Mouse (Mus musculus) embryonic facial prominence, embryonic 14.5 days (tissue): ENCODE results near the gene Cpd. TPM values are rescaled to one million over a fixed set of nuclear protein-coding genes. Genes with fewer than 3 reads are reported as not detected.

Experiments
- ATAC-seq: fragments of 200-750 bp; cut with Nextera tagmentation; 2 replicates; pipeline ENCODE4 v1.8.0; 2017; ENCODE audit warnings: low read depth, moderate number of reproducible peaks, moderate TSS enrichment
- DNase-seq: peaks from one replicate; pipeline ENCODE4 v3.0.0-alpha.2; 2015; ENCODE audit warnings: low spot score
- H3K27ac ChIP-seq: fragments of 300-500 bp; sonication (generic); replicated peaks from 2 replicates; pipeline ENCODE4 v1.5.1; 2014; ENCODE audit warnings: low read depth, mild to moderate bottlenecking, low read length, moderate library complexity
- H3K27me3 ChIP-seq: fragments of 300-500 bp; sonication (generic); replicated peaks from 2 replicates; pipeline ENCODE4 v1.6.1; 2014; ENCODE audit warnings: low read length; ENCODE audit not compliant: control insufficient read depth, insufficient read depth
- H3K36me3 ChIP-seq: fragments of 300-500 bp; sonication (generic); 2 replicates; pipeline ENCODE4 v1.6.1; 2014; ENCODE audit warnings: low read length, mixed read lengths; ENCODE audit not compliant: control insufficient read depth, insufficient read depth
- H3K4me1 ChIP-seq: fragments of 300-500 bp; sonication (generic); 2 replicates; pipeline ENCODE4 v1.6.1; 2014; ENCODE audit warnings: antibody characterized with exemption, low read length; ENCODE audit not compliant: control insufficient read depth, insufficient read depth
- H3K4me2 ChIP-seq: fragments of 300-500 bp; sonication (generic); 2 replicates; pipeline ENCODE4 v1.6.1; 2014; ENCODE audit warnings: low read depth, mild to moderate bottlenecking, low read length, moderate library complexity, mixed read lengths
- H3K4me3 ChIP-seq: fragments of 300-500 bp; sonication (generic); 2 replicates; pipeline ENCODE4 v1.5.1; 2014; ENCODE audit warnings: low read depth, mild to moderate bottlenecking, low read length
- H3K9ac ChIP-seq: fragments of 300-500 bp; sonication (generic); 2 replicates; pipeline ENCODE4 v1.6.1; 2014; ENCODE audit warnings: low read depth, mild to moderate bottlenecking, low read length, moderate library complexity, mixed read lengths
- H3K9me3 ChIP-seq: fragments of 300-500 bp; sonication (generic); 2 replicates; pipeline ENCODE4 v1.6.1; 2016; ENCODE audit warnings: low read length; ENCODE audit not compliant: control insufficient read depth
- WGBS: fragments of 180-500 bp; shearing (Covaris S2); extraction: QIAGEN DNeasy Blood & Tissue Kit; methylation state at CpG from one replicate; pipeline ENCODE4 v1.1.7; 2014; 5-methylcytosine and 5-hydroxymethylcytosine counted together
- polyA plus RNA-seq: library from polyadenylated mRNA; unstranded; fragments of >200 nt; fragmentation: Nextera tagmentation; extraction: Ambion mirVana; gene quantifications from 2 replicates; pipeline ENCODE4 v1.2.1, GENCODE M21; 2014

The Cpd gene
- 22.7 and 23.2 TPM in 2 replicates for polyA plus RNA-seq

DNA sequence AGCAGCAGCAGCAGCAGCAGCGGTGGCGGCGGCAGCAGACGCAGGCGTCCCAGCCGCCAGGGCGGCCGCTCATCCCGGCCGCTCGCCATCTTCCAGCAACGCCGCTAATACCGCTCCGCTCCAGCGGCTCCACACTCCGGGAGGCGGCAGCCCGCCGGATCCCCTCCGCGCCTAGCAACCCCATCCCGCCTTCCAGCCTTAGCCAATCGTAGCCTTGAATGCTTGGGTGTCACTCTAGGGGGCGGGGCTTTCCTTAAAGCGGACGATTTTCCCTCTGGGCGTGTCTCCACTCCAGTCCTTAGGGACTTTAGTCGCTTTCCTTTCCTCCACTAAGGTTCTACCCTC is at the start of gene Cpd:
Cpd (minus strand) TSS at position 141 of the 345 bp plus-strand sequence.
- H3K27ac ChIP-seq, result peak within 1 kb of the TSS; percentile 80
- H3K4me3 ChIP-seq, result peak within 1 kb of the TSS; percentile 87
- H3K4me1 ChIP-seq, result peaks cover 20% of the 10 kb centered on the region
- H3K27me3 ChIP-seq, result no peaks in the 10 kb centered on the region
- no peaks in the 10 kb centered on the region for H3K9me3 ChIP-seq
- peak; percentile 100 for ATAC-seq
- DNase-seq, result peak; percentile 99
- WGBS, result 0% methylated on average over 13 of the region's 29 CpGs
- H3K36me3 ChIP-seq, result no peaks in the 10 kb centered on the region
- H3K4me2 ChIP-seq, result peak within 1 kb of the TSS; percentile 84
- H3K9ac ChIP-seq, result peak within 1 kb of the TSS; percentile 88

DNA sequence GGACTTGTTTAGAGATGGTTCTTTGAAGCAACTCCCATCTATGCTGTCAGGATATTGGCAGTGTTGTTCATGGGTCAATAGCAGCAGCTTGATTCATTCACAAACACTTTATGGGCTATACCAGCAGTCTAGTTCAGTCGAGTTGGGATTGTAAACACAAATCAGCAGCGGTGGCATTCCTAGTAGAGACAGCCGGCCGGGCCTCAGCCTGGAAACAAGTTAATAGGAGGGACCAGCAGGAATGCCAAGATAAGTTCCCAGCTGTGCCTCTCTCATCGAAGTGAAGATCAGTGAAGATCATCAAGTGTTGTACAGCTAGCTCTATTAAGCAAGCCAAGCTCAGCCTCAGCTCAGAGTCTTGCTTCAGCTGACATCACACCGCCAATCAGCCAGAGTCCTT is 49.5 kb upstream of the Cpd start:
- no peak overlapping the region for H3K4me2 ChIP-seq
- DNase-seq (no peak), ATAC-seq (no peak)
- H3K36me3 ChIP-seq, result no peaks in the 10 kb centered on the region
- H3K27ac ChIP-seq, result no peak overlapping the region
- no peaks in the 10 kb centered on the region for H3K27me3 ChIP-seq
- no peak overlapping the region for H3K9ac ChIP-seq
- H3K4me3 ChIP-seq, result no peak overlapping the region
- WGBS, result 67% methylated on average over 6 of the region's 6 CpGs
- peaks cover 4% of the 10 kb centered on the region; the same call in 1 of the 2 replicates for H3K4me1 ChIP-seq
- H3K9me3 ChIP-seq, result no peaks in the 10 kb centered on the region

DNA sequence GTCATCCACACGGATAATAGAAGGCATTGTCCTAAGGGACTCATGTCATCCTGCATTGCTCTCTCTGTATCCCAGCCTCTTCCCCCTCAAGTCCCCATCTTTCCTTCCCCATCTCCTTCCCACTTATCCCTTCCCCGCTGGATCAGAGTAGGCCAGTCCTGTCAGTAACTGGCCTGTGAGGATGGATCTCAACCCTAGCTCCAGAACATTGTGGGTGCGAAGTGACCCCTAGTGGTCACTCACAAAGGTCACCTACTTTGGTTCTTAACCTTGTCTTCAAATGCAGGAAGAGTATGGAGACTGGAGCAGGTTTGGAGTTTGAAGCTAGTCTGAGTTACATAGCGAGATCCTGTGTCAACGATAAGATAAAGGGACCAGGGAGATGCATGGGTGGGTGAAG is 47.4 kb upstream of the Cpd start:
- DNase-seq, result peak; percentile 76
- Histone ChIP-seq H3K4me3 (no peak overlapping the region), H3K27ac (no peak overlapping the region), H3K9ac (no peak overlapping the region), H3K27me3 (no peaks in the 10 kb centered on the region), H3K4me2 (no peak overlapping the region), H3K36me3 (no peaks in the 10 kb centered on the region), H3K4me1 (peaks cover 4% of the 10 kb centered on the region; the same call in 1 of the 2 replicates), H3K9me3 (no peaks in the 10 kb centered on the region)
- 35% methylated on average over 5 of the region's 5 CpGs for WGBS
- peak; percentile 63; the same call in 1 of the 2 replicates for ATAC-seq

DNA sequence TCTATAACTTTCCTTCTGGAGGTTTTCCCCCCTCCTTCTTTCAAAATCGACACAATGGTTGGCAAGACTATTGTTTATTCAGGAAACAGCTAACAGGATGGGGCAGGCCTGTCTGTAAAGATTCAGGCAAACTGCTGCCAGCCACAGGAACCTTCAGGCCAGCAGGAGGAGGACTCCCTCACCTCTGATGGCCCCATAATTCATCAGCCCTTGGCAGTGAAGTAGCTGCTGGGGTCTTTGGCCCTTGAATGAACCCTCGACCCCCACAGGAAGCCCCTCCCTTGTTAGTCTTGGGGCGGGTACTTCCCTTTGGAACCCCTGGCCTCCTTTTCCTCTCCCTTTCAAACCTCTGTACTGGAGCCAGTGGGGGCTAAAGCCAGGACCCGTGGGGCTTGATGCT is 46.8 kb upstream of the Cpd start:
- ATAC-seq, result 0 out of 2 replicates have a peak, but pooled peaks have one; percentile 30
- H3K27ac ChIP-seq, result no peak overlapping the region
- WGBS, result 27% methylated on average over 4 of the region's 4 CpGs

DNA sequence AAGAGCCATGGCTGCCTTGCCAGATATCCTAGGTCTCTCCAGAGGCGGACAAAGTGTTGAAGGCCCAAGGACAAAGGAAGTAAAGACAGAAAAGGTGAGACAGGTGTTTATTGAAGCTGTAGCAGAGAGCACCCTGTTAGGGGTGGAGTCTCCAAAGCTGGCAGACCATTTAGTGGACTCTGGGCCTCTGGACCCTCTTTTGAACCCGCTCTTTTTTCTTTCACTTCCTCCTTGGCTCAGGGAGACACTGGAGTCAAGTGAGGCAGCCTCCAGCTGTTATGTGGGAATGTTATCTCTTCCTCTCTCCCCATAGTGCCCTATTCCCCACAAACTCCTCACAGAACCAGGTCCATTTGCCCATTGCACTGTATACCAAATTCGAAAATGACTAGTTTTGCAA is 46.2 kb upstream of the Cpd start:
- no peaks in the 10 kb centered on the region for H3K9me3 ChIP-seq
- H3K4me2 ChIP-seq, result no peak overlapping the region
- no peak overlapping the region for H3K27ac ChIP-seq
- peaks cover 4% of the 10 kb centered on the region; the same call in 1 of the 2 replicates for H3K4me1 ChIP-seq
- no peak overlapping the region for H3K9ac ChIP-seq
- no peaks in the 10 kb centered on the region for H3K36me3 ChIP-seq
- 76% methylated on average over 3 of the region's 3 CpGs for WGBS
- H3K4me3 ChIP-seq, result no peak overlapping the region
- ATAC-seq (no peak), DNase-seq (no peak)
- H3K27me3 ChIP-seq, result no peaks in the 10 kb centered on the region

More for the DNA sequence above, 46.8 kb upstream of the Cpd start:
- no peaks in the 10 kb centered on the region for H3K9me3 ChIP-seq
- H3K27me3 ChIP-seq, result no peaks in the 10 kb centered on the region
- H3K9ac ChIP-seq, result no peak overlapping the region
- peaks cover 4% of the 10 kb centered on the region; the same call in 1 of the 2 replicates for H3K4me1 ChIP-seq
- H3K4me2 ChIP-seq, result no peak overlapping the region
- H3K36me3 ChIP-seq, result no peaks in the 10 kb centered on the region
- no peak overlapping the region for H3K4me3 ChIP-seq
- DNase-seq, result peak; percentile 64

DNA sequence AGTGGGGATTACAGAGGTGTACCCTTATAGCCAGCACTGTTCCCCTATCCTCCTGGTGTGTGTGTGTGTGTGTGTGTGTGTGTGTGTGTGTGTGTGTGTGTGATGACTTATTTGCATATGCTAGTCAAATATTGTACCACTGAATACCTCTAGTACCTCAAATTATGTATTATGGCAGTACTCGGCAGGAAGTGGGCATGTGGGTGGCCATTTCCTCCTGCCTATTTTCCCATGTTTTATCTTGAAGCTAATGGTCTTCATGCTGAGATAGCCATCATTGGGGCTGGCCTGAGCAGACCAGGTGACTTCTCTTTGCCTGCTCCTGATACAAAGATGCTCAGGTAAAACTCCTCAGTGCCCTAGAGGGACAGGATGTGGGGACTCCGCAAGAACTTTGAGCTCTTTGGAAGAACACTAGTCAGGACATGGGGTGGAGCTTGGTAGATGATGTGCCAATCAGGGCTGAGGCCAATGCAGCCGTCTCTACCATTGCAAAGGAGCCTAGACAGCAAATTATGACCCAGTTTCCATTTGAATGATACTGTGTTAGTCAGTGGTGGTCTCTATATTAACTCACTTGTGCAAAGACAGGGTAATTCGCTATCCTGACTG is 45.0 kb upstream of the Cpd start:
- Histone ChIP-seq H3K4me3 (no peak overlapping the region), H3K27me3 (no peaks in the 10 kb centered on the region), H3K4me1 (peaks cover 4% of the 10 kb centered on the region; the same call in 1 of the 2 replicates), H3K9me3 (no peaks in the 10 kb centered on the region), H3K9ac (no peak overlapping the region), H3K36me3 (no peaks in the 10 kb centered on the region), H3K4me2 (no peak overlapping the region), H3K27ac (no peak overlapping the region)
- DNase-seq, result no peak
- ATAC-seq, result no peak
- WGBS, result 73% methylated on average over 4 of the region's 4 CpGs

DNA sequence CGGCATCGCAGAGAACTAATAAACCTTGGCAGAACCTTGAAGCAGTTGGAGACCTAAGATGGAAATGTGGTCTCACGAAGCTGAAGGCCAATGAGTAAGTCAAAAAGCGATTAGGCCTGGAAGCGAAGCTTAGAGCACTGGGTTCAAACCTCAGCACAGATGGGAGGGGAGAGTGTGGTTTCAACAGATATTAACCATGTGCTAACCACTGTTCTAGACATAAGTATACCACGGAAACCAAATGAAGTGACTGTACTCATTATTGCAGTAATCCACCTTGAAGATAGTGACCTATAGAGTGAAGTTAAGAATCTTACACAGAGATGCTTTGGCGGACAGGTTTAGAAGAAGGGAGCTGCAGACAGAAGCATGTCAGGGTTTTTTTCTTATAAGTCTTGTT is 44.4 kb upstream of the Cpd start:
- no peak overlapping the region for H3K4me2 ChIP-seq
- no peak overlapping the region for H3K4me3 ChIP-seq
- H3K9ac ChIP-seq, result no peak overlapping the region
- WGBS, result 83% methylated on average over 7 of the region's 7 CpGs
- H3K36me3 ChIP-seq, result no peaks in the 10 kb centered on the region
- H3K27me3 ChIP-seq, result no peaks in the 10 kb centered on the region
- peaks cover 4% of the 10 kb centered on the region; the same call in 1 of the 2 replicates for H3K4me1 ChIP-seq
- ATAC-seq (no peak), DNase-seq (no peak)
- no peak overlapping the region for H3K27ac ChIP-seq
- no peaks in the 10 kb centered on the region for H3K9me3 ChIP-seq

DNA sequence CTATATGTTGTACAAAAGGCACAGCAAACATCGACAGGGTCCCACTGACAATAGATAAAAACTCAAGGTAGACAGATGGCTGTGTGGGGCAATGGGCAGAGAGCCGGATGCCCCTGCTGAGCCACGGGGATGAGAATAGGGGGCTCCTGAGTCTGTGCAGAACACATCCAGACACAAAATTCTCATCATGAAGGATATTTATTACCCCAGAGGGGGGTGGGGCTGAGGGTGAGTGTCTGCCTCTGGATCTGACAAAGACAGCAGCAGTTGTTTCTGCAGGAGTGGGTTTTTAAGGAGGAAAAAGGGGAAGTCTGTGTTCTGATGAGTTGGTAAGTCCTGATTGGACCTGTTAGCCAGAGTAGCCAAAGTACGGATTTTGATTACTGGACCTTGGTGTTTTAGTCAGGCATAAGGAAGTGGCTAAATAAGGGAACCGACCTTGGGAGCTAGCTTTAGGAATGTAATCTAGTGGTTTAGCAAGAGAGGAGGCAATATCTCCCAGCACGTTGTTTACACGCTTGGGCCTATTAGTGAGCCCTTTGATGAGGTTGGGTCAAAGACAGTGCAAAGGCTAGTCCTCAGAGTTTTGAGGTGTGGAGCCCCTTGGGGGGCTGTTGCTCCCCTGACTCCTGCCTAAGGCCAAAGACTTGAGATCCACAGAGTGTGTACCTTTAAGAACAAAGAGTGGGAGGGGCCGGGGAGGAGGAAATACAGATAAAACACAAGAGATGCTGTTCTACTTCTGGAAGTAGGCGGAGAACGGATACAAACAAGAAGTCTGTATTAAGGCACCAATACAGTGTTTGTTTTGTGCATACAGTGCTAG is 42.7 kb upstream of the Cpd start:
- Histone ChIP-seq H3K4me1 (peaks cover 4% of the 10 kb centered on the region; the same call in 1 of the 2 replicates), H3K4me2 (no peak overlapping the region), H3K27ac (no peak overlapping the region), H3K27me3 (no peaks in the 10 kb centered on the region), H3K9ac (no peak overlapping the region), H3K4me3 (no peak overlapping the region), H3K9me3 (no peaks in the 10 kb centered on the region), H3K36me3 (no peaks in the 10 kb centered on the region)
- DNase-seq (no peak), ATAC-seq (no peak)
- WGBS, result 59% methylated on average over 10 of the region's 10 CpGs
